Mouse (Mus musculus): Measurements from ENCODE around the gene Lat. TPM values are rescaled to one million over a fixed set of nuclear protein-coding genes. Genes with fewer than 3 reads are reported as not detected.
"Not testable (repeated sequence)": the region's sequence is repeated elsewhere in the genome, so short reads cannot be mapped to it uniquely, and the experiment has no call there.

The Lat gene
- 1 to 10 TPM in 1 of 2 experiments, under 1 TPM in 1; 0.73 to 1.8 TPM for total RNA-seq (2021)
- long read RNA-seq = 0 reads

DNA sequence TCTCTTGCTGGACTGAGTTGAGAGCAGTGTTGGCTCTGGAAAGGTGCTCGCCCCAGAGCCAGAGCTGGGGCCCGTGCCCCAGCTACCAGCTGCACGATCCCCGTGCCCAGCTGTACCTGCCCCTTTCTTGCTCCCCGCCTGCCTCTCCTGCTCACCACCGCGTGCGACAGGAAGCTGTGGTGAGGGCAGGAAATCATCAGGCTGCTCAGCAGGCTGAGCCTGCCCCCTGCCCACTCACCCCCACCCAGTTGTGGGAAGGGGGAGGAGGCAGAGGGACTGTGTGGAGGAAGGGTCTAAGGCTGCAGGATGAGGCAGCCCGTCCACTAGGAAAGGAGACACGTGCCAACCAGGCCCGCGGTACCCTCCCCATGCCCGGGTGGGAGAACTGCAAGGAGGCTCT lies at the start of gene Lat:
Gene Lat, minus strand, starts transcription at position 178 of the 400 bp plus-strand sequence.
- DNase-seq (ENCODE audit: low spot score in 2 of 2) = no peak

DNA sequence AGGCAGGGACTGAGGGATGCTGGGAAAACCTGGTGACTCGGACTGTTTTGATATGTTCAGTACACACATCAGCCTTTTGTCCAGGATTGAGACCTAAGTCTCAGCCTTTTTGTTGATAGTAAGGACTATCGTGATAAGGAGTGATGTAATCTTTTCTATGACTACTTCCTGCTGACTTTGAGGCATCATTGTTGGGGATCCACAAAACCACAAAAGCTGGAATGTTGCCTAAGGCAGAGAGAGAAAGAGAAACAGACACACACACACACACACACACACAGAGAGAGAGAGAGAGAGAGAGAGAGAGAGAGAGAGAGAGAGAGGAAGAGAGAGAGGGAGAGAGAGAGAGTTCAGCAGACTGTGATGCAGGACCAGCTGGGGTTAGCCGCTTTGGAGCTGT lies 49.1 kb upstream of the Lat start:
- no peak for DNase-seq (ENCODE audit: low spot score in 2 of 2)

DNA sequence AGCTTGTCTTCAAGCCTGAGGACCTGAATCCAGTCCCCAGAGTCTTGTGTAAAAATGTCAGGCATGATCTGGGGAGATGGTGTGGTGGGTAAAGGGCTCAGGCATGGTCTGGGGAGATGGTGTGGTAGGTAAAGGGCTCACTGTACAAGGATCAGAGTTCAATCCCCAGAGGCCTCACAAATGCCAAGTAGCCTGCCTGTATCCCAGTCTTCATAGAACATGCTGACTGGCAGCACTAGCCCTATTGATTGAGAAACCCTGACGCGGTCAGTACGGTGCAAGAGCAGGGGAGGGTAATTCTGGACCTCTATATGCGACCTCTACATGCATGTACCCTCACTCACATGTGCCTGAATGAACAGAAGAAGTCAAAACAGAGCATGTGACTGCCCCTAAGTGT lies 48.2 kb upstream of the Lat start:
- no peak for DNase-seq (ENCODE audit: low spot score in 2 of 2)

DNA sequence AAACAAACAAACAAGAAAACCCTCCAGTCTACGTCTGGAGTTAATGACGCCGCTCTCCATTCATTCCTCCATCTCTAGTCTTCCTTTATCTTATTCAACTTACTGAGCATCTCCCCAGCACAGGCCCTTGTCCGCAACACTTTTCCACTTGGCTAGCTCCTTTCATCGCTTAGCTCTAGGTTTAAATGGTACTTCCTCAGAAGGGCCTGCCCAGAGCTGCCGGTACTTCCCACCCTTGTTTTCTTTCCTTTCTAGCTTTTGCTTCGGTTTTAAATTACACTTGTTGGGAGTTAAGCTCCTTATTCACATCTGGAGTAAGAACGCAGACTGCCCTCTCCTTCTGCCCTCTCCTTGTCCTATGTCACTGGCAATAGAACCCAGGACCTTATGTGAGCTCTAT lies 47.7 kb upstream of the Lat start:
- DNase-seq (ENCODE audit: low spot score in 2 of 2) = no peak

DNA sequence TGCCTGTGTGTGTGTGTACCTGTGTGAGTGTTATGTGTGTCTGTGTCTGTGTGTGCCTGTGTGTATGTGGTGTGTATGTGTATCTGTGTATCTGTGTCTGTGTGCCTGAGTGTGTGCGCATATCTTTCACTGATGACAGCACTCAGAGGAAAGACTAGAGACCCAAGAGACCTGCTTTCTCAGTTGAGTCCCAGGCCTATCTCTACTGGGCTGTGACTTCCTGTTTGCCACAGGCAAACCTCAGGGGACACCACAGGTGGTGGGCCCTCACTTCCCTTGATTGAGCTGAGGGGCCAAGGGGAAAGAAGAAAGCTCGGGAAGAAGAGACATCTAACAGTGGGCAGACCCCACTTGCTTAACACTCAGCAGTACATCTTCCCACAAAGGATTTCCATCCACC lies 47.2 kb upstream of the Lat start:
- no peak for DNase-seq (ENCODE audit: low spot score in 2 of 2)

DNA sequence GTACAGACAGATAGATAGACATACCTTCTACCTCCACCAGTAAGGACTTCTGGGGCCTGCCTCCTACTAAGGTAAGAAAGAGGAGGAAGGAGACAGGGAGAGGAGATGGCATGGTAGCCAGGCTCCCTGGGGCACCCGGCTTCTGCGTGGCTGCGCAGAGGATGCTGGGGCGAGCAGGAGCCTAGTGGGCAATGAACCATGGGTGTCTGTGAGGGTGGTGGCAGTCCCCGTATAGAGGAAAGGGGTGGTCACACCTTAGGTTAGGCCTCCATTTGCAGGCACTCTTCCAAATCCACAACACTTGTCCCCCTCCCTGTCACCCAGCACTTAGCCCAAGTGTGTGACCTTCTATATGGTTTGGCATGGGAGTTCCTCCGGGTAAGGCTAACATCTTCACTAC lies 45.4 kb upstream of the Lat start, which contains the start of gene Cd19:
Gene Cd19, minus strand, starts transcription at position 165 of the 400 bp plus-strand sequence.
- DNase-seq (ENCODE audit: low spot score in 2 of 2) = no peak

DNA sequence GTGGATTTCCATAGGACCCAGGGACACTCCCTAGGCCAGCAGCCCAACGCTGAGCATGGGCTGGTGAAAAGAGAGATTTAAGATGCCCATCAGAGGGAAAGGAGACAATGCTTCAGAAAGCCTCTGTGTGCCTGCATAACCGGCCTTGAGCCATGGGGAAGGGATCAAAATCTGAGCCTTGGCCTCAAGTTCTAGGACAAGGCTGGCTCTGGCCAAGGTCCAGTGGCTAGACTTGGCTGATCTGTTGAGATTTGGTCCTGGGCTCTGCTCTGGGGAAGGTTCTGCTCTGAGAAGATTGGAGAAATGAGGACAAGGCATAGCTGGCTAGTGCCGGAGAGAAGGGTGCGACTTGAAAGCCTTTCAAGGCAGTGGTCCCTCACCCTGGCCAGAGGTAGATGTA lies 41.7 kb upstream of the Lat start:
- DNase-seq (ENCODE audit: low spot score in 2 of 2) = no peak

DNA sequence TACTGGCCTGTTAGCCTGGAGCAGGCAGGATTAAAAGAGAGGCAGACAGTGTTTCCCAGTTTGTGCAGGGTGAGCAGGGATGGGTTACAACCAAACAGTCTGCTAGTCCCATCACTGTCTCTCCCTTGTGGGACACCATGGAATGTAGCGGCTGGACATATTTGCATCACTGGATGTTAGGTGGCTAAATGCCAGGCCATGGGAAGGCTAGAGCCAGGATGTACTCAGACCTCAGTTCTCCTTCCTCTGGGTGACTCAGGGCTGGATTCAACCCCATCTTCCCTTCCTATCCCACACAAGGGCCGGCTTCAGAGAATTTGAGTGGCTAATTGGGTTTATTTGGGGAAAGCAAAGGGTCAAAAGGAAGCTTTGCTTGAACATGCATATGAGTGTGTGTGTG lies 39.3 kb upstream of the Lat start:
- no peak for DNase-seq (ENCODE audit: low spot score in 2 of 2)

DNA sequence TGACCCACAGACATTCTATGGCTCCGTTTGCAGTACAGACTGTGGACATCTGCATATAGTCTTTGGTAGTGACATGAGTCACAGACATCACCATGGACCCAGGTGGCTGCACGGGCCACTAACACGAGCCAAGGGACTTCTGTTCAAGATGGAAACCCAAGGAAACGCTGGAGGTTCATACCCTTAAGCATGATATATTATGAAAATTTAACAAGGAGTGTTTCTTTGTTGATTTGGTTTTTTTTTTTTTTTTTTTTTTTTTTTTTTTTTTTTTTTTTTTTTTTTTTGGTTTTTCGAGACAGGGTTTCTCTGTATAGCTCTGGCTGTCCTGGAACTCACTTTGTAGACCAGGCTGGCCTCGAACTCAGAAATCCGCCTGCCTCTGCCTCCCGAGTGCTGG lies 33.1 kb upstream of the Lat start:
- DNase-seq (ENCODE audit: low spot score in 2 of 2) = not testable (repeated sequence)

DNA sequence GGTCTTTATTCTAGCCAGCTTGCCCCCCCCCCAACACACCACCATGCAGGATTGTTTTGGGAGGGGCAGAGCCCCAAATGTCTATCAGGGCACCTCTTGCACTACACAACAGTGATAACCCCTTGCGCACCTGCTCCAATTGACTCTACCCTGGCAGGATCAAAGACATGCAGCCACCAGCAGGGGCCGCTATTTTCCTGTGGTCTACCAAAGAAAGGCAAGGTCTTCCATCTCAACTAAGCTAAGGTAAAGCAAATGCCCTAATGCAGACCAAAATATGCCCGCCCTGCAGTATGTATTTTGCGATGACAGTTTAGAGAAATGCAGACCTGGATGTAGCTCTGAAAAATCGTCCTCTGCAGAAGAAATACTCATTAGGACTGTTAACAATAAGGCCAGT lies 30.2 kb upstream of the Lat start:
- DNase-seq (ENCODE audit: low spot score in 2 of 2) = peak; percentile 83 to 85

DNA sequence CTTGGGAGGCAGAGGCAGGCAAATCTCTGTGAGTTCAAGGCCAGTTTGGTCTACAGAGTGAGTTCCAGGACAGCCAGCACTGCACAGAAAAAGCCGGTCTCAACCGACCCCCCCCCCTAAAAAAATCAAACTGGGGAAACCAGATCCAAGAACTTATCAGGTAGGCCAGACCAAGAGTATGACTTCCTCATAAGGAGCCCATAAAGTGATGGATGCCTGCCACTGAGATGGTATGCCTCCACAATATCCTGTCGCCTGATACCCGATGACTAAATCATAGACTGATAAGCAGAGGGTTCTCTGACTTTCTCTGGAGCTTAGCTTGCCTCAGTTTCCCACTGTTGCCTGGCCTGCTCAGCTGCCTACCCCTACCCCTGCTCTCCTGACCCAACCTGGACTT lies 28.5 kb upstream of the Lat start:
- no peak for DNase-seq (ENCODE audit: low spot score in 2 of 2)

DNA sequence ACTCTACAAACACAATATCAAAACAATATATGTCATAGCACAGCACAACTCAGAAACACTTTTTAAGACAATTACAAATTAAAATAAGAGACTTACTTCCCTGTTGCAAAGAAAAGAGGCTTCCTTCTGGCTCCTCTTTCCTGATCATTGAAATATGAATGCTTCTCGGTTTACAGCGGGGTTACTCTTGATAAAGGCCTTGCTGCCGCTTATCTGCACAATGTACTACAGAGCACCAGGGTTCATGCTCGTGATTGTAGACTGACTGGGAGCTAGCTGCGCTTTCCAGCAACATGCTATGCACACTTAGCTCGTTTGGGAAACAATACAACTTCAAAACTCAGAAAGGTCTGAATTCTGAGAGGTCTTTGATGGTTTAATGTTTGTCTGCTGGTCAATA lies 27.9 kb upstream of the Lat start:
- DNase-seq (ENCODE audit: low spot score in 2 of 2) = no peak

DNA sequence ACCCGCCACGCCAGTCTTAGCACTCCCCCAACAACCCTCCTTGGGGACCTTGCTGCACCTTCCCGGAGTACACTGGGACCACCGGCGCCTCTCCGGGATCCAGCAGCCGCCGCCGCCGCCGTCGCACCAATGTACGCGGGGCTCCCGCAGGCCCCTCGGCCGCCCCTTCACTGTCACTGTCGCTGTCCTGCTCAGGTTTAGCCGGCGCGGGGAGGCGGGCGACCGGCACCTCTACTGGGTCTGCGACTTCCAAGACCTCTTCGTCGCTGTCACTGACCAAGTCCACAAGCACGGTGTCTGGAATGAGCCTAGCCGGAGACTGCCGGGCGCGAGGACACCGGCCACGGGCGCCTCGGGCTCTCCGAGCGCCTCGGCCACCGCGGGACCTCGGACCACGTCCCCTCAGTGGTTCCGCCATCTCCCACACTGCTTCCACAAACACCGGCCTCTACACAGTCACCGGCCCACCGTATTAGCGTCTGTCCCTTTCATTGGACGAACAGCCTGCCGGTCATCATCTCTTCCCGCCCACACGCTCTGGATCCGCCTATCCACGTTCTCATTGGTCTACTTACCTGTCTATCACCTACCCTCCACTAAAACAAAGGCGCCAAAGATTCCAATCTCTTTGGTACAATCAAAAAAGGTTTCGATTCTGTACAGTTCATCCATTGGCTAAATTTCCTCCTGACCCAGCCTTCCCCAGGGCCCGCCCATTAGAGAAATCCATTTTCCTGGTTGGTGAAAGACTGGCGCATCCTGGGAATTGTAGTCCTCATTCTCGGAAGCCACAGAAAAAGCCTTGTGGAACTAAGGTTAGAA lies 27.1 kb upstream of the Lat start, which contains the start of gene Nfatc2ip:
Gene Nfatc2ip, minus strand, starts transcription at position 440 of the 822 bp plus-strand sequence.
- peak; percentile 97 to 98 for DNase-seq (ENCODE audit: low spot score in 2 of 2)

DNA sequence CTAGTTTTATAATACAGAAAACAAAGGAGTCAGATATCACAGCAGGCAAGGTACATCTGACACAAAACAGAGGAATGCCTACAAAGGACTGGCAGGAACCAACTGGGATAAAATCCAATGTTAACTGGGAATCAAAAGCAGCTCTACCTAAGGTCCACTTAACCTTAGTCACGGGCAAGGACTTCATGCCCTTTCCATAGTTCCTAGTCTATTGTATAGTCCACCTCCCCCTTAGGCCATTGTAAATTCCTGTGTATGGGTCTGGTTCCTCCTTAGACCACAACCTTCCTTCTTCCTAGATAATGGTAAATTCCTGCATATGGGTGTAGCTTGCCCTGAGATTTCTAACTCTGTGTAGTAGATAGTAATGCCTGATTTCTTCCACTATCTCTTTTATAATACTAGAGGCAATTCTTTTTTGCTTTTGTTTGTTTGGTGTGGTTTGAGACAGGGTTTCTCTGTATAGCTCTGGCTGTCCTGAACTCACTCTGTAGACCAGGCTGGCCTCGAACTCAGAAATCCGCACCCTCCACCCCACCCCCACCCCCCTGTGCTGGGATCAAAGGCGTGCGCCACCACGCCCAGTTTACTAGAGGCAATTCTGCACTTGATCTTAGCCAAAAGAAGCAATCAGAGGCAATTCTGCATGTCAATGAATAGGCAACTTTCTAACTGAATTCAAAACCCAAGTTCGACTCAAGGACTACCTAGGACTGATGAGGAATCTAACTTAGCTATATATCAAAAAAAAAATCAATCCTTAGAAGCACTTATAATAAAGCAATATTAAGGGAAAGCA lies 22.9 kb upstream of the Lat start:
- not testable (repeated sequence) for DNase-seq (ENCODE audit: low spot score in 2 of 2)

DNA sequence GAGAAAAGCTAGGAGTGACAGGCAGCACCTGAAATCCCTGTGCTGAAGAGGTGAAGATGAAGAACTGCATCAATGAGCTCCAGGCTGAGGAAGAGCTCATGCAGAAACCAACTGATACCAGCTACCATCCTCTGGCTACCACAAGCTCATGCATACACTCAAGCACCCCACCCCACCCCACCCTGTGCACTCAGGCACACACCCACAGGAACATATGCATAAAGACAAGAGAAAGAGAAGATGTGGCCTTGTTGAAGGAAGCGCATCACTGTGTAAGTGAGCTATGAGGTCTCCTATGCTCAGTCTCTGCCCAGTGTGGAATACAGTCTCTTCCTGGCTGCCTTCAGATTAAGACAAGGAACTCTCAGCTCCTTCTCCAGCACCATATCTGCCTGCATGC lies 18.8 kb upstream of the Lat start:
- no peak for DNase-seq (ENCODE audit: low spot score in 2 of 2)

DNA sequence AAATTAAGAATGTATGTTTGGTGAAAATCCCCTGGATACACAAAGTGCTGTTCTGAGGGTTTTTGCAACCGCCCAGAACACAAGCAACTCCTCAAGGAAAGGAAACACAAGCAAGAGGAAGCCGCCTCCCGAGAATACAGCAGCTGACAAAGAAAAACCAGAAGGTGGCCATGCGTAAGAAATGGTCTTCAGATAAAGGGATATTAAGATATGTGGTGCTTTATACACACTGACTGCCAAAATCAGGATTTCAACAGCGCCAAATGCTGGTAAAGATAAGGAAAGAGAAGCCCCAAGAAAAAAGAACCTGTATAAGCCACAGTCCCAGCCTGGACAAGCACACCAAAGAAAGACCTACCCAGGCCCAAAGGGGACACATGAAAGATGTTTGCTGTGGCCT lies 14.2 kb upstream of the Lat start:
- no peak for DNase-seq (ENCODE audit: low spot score in 2 of 2)

DNA sequence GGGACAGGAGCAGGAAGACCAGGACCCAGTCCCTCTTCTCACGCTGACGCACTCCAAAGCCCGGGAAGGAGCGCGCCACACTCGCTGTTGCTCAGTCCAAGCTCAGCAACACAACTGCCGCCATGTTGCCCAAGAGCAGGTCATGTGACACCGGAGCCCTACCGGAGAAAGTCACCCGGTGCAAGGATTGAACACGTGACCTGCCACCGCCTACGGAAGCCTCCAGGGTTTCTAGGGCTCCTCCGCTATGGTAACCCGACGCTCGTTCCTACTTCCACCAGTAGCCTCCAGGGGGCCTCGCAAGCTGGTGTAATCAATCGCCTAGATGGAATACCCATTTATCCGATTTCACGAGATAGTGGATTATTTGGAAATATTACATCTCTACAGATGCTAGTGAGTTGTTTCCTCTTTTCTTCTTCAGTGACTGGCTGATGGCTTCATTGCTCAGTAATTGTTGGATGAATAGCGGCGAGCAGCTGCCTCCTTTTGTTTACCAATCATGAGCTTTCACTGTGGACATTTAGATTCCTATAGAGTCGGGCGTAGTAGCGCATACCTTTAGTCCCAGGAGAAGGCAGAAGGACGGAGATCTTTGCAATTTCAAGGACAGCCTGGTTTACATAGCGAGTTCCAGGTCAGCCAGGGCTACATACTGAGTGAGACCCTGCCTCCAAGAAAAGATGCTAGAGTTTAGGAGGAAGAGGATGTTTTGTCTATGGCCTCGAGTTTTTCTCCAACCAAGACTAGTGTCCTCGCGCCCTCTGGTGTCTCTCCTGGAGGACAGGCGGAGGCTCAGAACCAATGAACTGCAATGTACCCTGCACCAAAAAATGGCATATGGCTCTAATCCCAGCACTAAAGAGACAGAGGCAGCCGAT lies 8.1 kb upstream of the Lat start, which contains the start of gene Spns1:
Gene Spns1, minus strand, starts transcription at position 173 of the 881 bp plus-strand sequence.
- peak; percentile 96 to 97 for DNase-seq (ENCODE audit: low spot score in 2 of 2)

DNA sequence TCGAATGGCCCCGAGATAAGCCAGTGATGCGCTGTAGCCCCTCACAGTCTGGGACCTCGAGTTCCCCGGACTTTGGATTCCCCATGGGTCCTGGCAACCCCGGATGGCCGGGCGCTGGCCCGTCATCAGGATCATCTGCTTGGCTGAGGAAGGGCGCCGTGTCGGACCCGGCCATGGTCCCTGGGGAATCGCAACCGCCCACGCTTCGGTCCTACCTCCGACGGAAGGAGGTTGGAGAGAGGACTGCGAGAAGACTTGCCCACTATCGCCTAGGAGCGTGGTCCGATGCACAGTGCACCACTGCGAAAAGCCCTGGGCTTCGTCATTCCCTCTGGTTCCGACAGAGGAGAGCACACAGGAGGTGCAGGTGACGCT lies 7.5 kb upstream of the Lat start:
- DNase-seq (ENCODE audit: low spot score in 2 of 2) = no peak

DNA sequence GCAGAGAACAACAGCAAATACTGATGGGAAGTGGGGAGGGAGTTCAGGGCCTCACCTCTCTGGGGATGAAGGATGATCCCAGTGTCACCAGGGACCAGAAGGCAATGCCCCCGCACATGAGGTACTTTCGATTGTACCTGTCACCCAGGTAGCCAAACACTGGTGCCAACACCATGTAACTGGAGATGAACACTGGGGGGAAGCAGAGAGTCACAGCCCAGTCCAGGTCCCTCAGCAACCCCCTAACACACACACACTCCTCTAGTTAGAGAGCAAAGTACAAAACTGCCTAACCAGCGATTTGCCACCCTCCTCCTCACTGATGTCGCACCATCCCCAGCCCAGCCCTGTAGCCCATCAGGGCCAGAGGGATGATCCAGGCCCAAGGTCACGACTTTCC lies 5.6 kb upstream of the Lat start:
- no peak for DNase-seq (ENCODE audit: low spot score in 2 of 2)

DNA sequence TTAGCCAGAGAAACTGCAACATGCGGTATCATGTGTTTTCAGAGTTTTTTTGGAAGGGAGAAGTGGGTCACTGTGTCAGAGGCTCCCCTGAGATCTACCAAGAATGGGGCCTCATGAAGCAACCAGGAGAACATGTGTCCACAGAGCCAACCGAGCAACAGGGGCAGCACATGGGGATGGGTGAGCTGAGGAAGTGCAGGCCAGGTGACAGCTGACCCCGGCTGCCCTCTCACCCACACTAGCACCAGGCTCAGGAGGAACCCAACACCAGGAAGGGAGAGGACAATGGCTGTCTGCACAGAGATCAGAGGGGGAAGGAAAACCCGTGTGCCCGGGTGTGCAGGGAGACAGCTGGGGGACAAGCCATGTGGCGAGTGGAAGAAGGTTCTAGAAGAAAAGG lies 5.2 kb upstream of the Lat start:
- no peak for DNase-seq (ENCODE audit: low spot score in 2 of 2)

DNA sequence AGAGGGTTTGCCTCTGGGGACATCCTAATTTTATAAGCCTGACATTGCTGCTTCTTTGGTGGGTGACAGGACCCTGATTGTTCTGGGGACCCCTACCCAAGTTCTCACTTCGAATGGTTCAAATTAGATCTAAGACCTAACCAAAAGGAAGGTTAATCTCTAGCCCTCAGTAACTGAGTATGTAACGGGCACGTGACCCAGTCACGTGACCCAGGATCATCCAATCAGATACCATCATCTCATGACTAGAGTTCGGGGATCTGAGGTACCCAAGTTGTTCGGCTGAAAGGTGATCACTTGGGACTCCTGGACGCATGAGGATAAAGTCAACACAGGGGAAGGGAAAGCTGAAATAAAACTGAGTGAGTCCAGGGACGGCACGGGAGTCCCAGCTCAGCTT lies 3.6 kb upstream of the Lat start:
- no peak for DNase-seq (ENCODE audit: low spot score in 2 of 2)

Data from layer of hippocampus, postnatal 10 days (tissue).